Mouse (Mus musculus) embryonic fibroblast, embryonic 13.5 days (primary cell): ENCODE measurements around the gene Tmub1.

Experiments
- CTCF ChIP-seq: IDR thresholded peaks from 2 replicates; pipeline ENCODE4 v1.5.1; 2011; ENCODE audit warnings: mild to moderate bottlenecking, control low read depth, low read length, moderate library complexity, borderline replicate concordance; ENCODE audit not compliant: insufficient read depth
- POLR2A ChIP-seq: IDR thresholded peaks from 2 replicates; pipeline ENCODE4 v1.6.1; 2011; ENCODE audit warnings: low read depth, mild to moderate bottlenecking, control low read depth, low read length, moderate library complexity

- TF ChIP-seq CTCF (no peak), POLR2A (no peak)
These were observed 1.0 kb downstream of the Tmub1 start for GRCm38 (mm10) chr5:24446630-24447029.
